Mouse (Mus musculus) liver, embryonic 15.5 days (tissue): ENCODE measurements around the gene Thsd4. TPM values are rescaled to one million over a fixed set of nuclear protein-coding genes. Genes with fewer than 3 reads are reported as not detected.
"Not testable (repeated sequence)": the region's sequence is repeated elsewhere in the genome, so short reads cannot be mapped to it uniquely, and the experiment has no call there.

ENCODE experiments used
- ATAC-seq: fragments of 200-750 bp; cut with Nextera tagmentation; 2 replicates; pipeline ENCODE4 v1.8.0; 2017; ENCODE audit warnings: moderate number of reproducible peaks, mild to moderate bottlenecking, moderate library complexity; ENCODE audit not compliant: insufficient read depth
- H3K27ac ChIP-seq: fragments of 300-500 bp; sonication (generic); replicated peaks from 2 replicates; pipeline ENCODE4 v1.5.1; 2015; ENCODE audit warnings: mild to moderate bottlenecking, inconsistent platforms
- H3K27me3 ChIP-seq: fragments of 300-500 bp; sonication (generic); 2 replicates; pipeline ENCODE4 v1.6.1; 2015; ENCODE audit warnings: mild to moderate bottlenecking, inconsistent platforms
- H3K36me3 ChIP-seq: fragments of 300-500 bp; sonication (generic); replicated peaks from 2 replicates; pipeline ENCODE4 v1.6.1; 2015; ENCODE audit warnings: moderate library complexity, mild to moderate bottlenecking, inconsistent platforms
- H3K4me1 ChIP-seq: fragments of 300-500 bp; sonication (generic); replicated peaks from 2 replicates; pipeline ENCODE4 v1.6.1; 2015; ENCODE audit warnings: inconsistent platforms
- H3K4me2 ChIP-seq: fragments of 300-500 bp; sonication (generic); 2 replicates; pipeline ENCODE4 v1.6.1; 2015; ENCODE audit warnings: moderate library complexity, mild to moderate bottlenecking, inconsistent platforms
- H3K4me3 ChIP-seq: fragments of 300-500 bp; sonication (generic); replicated peaks from 2 replicates; pipeline ENCODE4 v1.5.1; 2015; ENCODE audit warnings: mild to moderate bottlenecking, inconsistent platforms
- H3K9ac ChIP-seq: fragments of 300-500 bp; sonication (generic); 2 replicates; pipeline ENCODE4 v1.6.1; 2015; ENCODE audit warnings: moderate library complexity, mild to moderate bottlenecking, inconsistent platforms
- H3K9me3 ChIP-seq: fragments of 300-500 bp; sonication (generic); replicated peaks from 2 replicates; pipeline ENCODE4 v1.6.1; 2016; ENCODE audit warnings: inconsistent platforms
- WGBS: fragments of 180-500 bp; shearing (Covaris S2); methylation state at CpG from one replicate; pipeline ENCODE4 v1.1.7; 2015; ENCODE audit warnings: mixed read lengths; ENCODE audit not compliant: insufficient replicate concordance; 5-methylcytosine and 5-hydroxymethylcytosine counted together
- polyA plus RNA-seq: library from polyadenylated mRNA; unstranded; fragments of >200 nt; fragmentation: Nextera tagmentation; extraction: Ambion mirVana; gene quantifications from 2 replicates; pipeline ENCODE4 v1.2.1, GENCODE M21; 2015

Thsd4 gene
- polyA plus RNA-seq, 1 experiment from 2014 or later, result 0.73 TPM

DNA sequence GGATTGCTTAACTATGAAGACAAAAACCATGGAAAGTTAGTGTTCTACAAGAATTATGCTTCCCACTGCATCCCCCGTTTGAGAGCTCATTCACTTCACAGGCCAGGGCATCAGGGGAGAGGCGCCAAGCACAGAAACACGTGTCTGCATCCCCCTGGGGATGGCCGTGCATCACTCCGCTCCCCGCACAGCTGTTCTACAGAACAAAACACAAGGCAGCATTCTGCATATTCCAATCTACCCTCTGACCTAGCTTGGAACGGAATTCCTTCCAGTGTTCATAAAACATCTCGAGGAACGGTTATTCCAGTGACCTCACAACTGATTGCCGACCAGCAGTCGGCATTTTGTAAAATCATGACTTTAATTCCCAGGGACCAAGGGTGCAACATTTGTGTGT lies 240.6 kb downstream of the Thsd4 start:
- no peaks in the 10 kb centered on the region for H3K9me3 ChIP-seq
- no peak overlapping the region for H3K27ac ChIP-seq
- ATAC-seq, result no peak
- no peak overlapping the region for H3K9ac ChIP-seq
- H3K27me3 ChIP-seq, result peaks cover 9% of the 10 kb centered on the region; the same call in 1 of the 2 replicates
- no peak overlapping the region for H3K4me3 ChIP-seq
- H3K4me2 ChIP-seq, result peak overlapping the region; percentile 37; the same call in 1 of the 2 replicates
- no peaks in the 10 kb centered on the region for H3K36me3 ChIP-seq
- H3K4me1 ChIP-seq, result peaks cover 46% of the 10 kb centered on the region
- WGBS, result 78% methylated on average over 11 of the region's 11 CpGs

GRCm38 (mm10) chr9:60280786-60281185 lies 241.1 kb downstream of the Thsd4 start:
- Histone ChIP-seq H3K4me3 (no peak overlapping the region), H3K27me3 (peaks cover 9% of the 10 kb centered on the region; the same call in 1 of the 2 replicates), H3K27ac (peak overlapping the region; percentile 19), H3K9ac (no peak overlapping the region), H3K4me1 (peaks cover 46% of the 10 kb centered on the region), H3K36me3 (no peaks in the 10 kb centered on the region), H3K9me3 (no peaks in the 10 kb centered on the region), H3K4me2 (peak overlapping the region; percentile 37)
- WGBS, result 55% methylated on average over 5 of the region's 5 CpGs
- ATAC-seq, result no peak; the same call in 1 of the 2 replicates

GRCm38 (mm10) chr9:60279556-60279955 lies 242.3 kb downstream of the Thsd4 start:
- peak; percentile 92 for ATAC-seq
- Histone ChIP-seq H3K36me3 (no peaks in the 10 kb centered on the region), H3K27ac (peak overlapping the region; percentile 86), H3K27me3 (peaks cover 8% of the 10 kb centered on the region; the same call in 1 of the 2 replicates), H3K4me2 (peak overlapping the region; percentile 58), H3K4me3 (peak overlapping the region; percentile 11), H3K4me1 (peaks cover 52% of the 10 kb centered on the region), H3K9ac (peak overlapping the region; percentile 36; the same call in 1 of the 2 replicates), H3K9me3 (no peaks in the 10 kb centered on the region)
- WGBS, result 11% methylated on average over 6 of the region's 6 CpGs

DNA sequence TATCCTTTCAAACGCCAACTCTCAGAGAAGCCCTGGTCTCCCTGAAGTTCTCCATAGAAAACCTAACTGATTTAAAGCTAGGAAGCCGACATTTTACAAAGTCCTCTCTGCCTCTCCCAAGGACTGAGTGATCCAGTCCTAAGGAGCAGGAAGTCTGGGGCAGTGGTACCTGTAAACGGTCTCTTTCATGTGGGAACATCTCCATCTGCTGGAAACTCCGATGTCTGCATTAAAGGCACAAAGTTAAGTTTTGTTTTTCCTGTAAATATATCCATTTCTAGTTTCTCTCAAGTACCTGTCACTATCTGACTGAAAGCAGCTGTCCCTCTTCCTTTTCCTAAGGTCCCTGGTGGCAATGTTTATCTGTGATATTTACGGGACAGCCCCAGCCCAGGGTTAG lies 245.5 kb downstream of the Thsd4 start:
- no peak for ATAC-seq
- WGBS, result 29% methylated on average over 5 of the region's 5 CpGs
- H3K9ac ChIP-seq, result no peak overlapping the region
- H3K36me3 ChIP-seq, result no peaks in the 10 kb centered on the region
- no peak overlapping the region for H3K4me2 ChIP-seq
- H3K27ac ChIP-seq, result no peak overlapping the region
- H3K4me3 ChIP-seq, result no peak overlapping the region
- H3K4me1 ChIP-seq, result peaks cover 71% of the 10 kb centered on the region
- H3K27me3 ChIP-seq, result no peaks in the 10 kb centered on the region; the same call in 1 of the 2 replicates
- H3K9me3 ChIP-seq, result no peaks in the 10 kb centered on the region

GRCm38 (mm10) chr9:60275410-60276159 lies 246.3 kb downstream of the Thsd4 start:
- H3K4me1 ChIP-seq, result peaks cover 64% of the 10 kb centered on the region
- ATAC-seq, result no peak
- H3K27me3 ChIP-seq, result no peaks in the 10 kb centered on the region; the same call in 1 of the 2 replicates
- no peak overlapping the region for H3K4me2 ChIP-seq
- H3K27ac ChIP-seq, result no peak overlapping the region
- H3K9me3 ChIP-seq, result no peaks in the 10 kb centered on the region
- 24% methylated on average over 12 of the region's 12 CpGs for WGBS
- no peaks in the 10 kb centered on the region for H3K36me3 ChIP-seq
- H3K9ac ChIP-seq, result no peak overlapping the region
- no peak overlapping the region for H3K4me3 ChIP-seq

GRCm38 (mm10) chr9:60274503-60274902 lies 247.3 kb downstream of the Thsd4 start:
- H3K4me3 ChIP-seq, result no peak overlapping the region
- H3K4me1 ChIP-seq, result peaks cover 61% of the 10 kb centered on the region
- no peak overlapping the region for H3K4me2 ChIP-seq
- 43% methylated on average over 4 of the region's 4 CpGs for WGBS
- H3K27me3 ChIP-seq, result no peaks in the 10 kb centered on the region; the same call in 1 of the 2 replicates
- H3K9ac ChIP-seq, result no peak overlapping the region
- no peak overlapping the region for H3K27ac ChIP-seq
- ATAC-seq, result no peak
- no peaks in the 10 kb centered on the region for H3K36me3 ChIP-seq
- H3K9me3 ChIP-seq, result no peaks in the 10 kb centered on the region

- H3K9me3 ChIP-seq, H3K9ac ChIP-seq, H3K27ac ChIP-seq, H3K36me3 ChIP-seq, H3K27me3 ChIP-seq: not testable (repeated sequence)
- H3K4me1 ChIP-seq, result peaks cover 48% of the 10 kb centered on the region
- H3K4me3 ChIP-seq, result peak overlapping the region; percentile 21
- WGBS, result 54% methylated on average over 8 of the region's 8 CpGs
- ATAC-seq, result peak; percentile 53; the same call in 1 of the 2 replicates
- H3K4me2 ChIP-seq, result peak overlapping the region; percentile 28
These were observed 249.5 kb downstream of the Thsd4 start for GRCm38 (mm10) chr9:60272345-60272744.

- no peaks in the 10 kb centered on the region for H3K36me3 ChIP-seq
- peaks cover 46% of the 10 kb centered on the region for H3K4me1 ChIP-seq
- H3K9ac ChIP-seq, result no peak overlapping the region
- 64% methylated on average over 2 of the region's 2 CpGs for WGBS
- peak overlapping the region; percentile 28 for H3K4me2 ChIP-seq
- H3K27me3 ChIP-seq, result no peaks in the 10 kb centered on the region
- no peak; the same call in 1 of the 2 replicates for ATAC-seq
- H3K27ac ChIP-seq, result no peak overlapping the region
- no peaks in the 10 kb centered on the region for H3K9me3 ChIP-seq
- peak overlapping the region; percentile 21 for H3K4me3 ChIP-seq
These were observed 249.9 kb downstream of the Thsd4 start for GRCm38 (mm10) chr9:60271940-60272339.

DNA sequence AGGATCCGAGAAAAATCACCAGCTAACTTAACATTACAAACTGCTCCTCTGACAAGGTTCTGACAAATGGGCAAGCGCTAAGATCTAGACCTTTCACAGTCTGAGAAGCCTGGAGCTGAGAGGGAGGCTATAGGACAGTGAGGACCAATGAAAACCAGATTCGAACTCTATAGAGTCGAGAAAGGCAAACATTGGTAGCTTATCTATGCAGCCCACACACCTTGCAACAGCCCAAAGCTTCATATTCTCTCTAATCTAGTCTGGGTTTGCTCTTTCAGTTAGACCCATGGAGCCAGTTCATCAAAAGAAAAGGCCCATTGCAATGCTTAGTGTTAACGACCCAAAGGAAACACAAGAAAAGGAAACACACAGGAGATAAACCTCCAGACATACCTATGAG lies 252.0 kb downstream of the Thsd4 start:
- Histone ChIP-seq H3K27me3 (no peaks in the 10 kb centered on the region), H3K27ac (no peak overlapping the region), H3K4me3 (no peak overlapping the region), H3K9ac (no peak overlapping the region), H3K4me1 (peaks cover 38% of the 10 kb centered on the region), H3K4me2 (no peak overlapping the region), H3K36me3 (no peaks in the 10 kb centered on the region), H3K9me3 (no peaks in the 10 kb centered on the region)
- 33% methylated on average over 5 of the region's 5 CpGs for WGBS
- ATAC-seq, result peak; percentile 74

GRCm38 (mm10) chr9:60267273-60267626 lies 254.6 kb downstream of the Thsd4 start:
- Histone ChIP-seq H3K27ac (no peak overlapping the region), H3K9me3 (no peaks in the 10 kb centered on the region), H3K9ac (no peak overlapping the region), H3K36me3 (no peaks in the 10 kb centered on the region), H3K27me3 (no peaks in the 10 kb centered on the region), H3K4me2 (no peak overlapping the region), H3K4me3 (no peak overlapping the region), H3K4me1 (peaks cover 26% of the 10 kb centered on the region)
- ATAC-seq, result no peak
- WGBS, result 74% methylated on average over 5 of the region's 5 CpGs

DNA sequence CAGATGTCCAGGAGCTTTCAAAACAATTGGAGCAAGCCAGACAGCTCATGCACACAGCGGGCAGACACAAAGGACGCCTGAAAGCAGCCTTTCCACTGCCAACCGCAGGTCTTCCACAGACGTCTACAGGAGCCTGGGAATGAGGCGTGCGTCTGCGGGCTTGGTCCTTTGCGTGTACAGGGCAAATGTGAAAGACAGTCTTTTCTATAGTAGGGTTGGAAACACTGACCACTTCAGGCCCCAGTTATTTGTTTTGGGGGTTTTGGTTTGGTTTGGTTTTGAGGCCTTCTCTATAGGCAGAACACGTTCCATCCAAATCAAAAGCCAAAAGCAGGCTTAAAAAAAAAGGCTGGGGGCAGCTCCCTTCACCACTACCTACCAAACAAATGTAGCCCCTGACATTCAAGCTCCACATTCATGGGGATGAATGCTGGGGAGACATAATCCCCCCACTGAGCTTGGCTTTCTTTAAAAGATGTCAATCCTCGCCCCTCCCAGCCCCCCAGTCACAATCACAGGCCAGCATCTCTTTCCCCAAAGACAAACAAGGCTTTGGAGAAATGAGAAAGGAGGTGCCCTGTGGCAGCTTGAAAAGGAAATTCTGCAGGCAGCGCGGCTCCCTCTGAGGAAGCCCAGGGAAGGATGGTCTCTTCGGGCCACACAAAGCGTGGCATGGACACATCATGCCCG lies 255.1 kb downstream of the Thsd4 start:
- H3K4me2 ChIP-seq, result no peak overlapping the region
- H3K9me3 ChIP-seq, result no peaks in the 10 kb centered on the region
- peaks cover 21% of the 10 kb centered on the region for H3K4me1 ChIP-seq
- no peak overlapping the region for H3K27ac ChIP-seq
- no peak overlapping the region for H3K4me3 ChIP-seq
- H3K36me3 ChIP-seq, result no peaks in the 10 kb centered on the region
- WGBS, result 72% methylated on average over 15 of the region's 15 CpGs
- ATAC-seq, result no peak
- no peaks in the 10 kb centered on the region for H3K27me3 ChIP-seq
- H3K9ac ChIP-seq, result no peak overlapping the region
